Mouse (Mus musculus) embryonic facial prominence, embryonic 10.5 days (tissue): ENCODE measurements around the gene Serpinf1. TPM values are rescaled to one million over a fixed set of nuclear protein-coding genes. Genes with fewer than 3 reads are reported as not detected.
"Not testable (repeated sequence)": the region's sequence is repeated elsewhere in the genome, so short reads cannot be mapped to it uniquely, and the experiment has no call there.

Experiments used
- DNase-seq: peaks from one replicate; pipeline ENCODE4 v3.0.0-alpha.2; 2017; ENCODE audit warnings: low spot score
- H3K27ac ChIP-seq: fragments of 300-500 bp; sonication (generic); replicated peaks from 2 replicates; pipeline ENCODE4 v1.5.1; 2016; ENCODE audit warnings: mild to moderate bottlenecking
- H3K27me3 ChIP-seq: fragments of 300-500 bp; sonication (generic); replicated peaks from 2 replicates; pipeline ENCODE4 v1.6.1; 2016; ENCODE audit warnings: low read depth, mild to moderate bottlenecking; ENCODE audit not compliant: poor library complexity, severe bottlenecking
- H3K36me3 ChIP-seq: fragments of 300-500 bp; sonication (generic); replicated peaks from 2 replicates; pipeline ENCODE4 v1.6.1; 2016; ENCODE audit warnings: mild to moderate bottlenecking, moderate library complexity
- H3K4me1 ChIP-seq: fragments of 300-500 bp; sonication (generic); 2 replicates; pipeline ENCODE4 v1.6.1; 2016
- H3K4me3 ChIP-seq: fragments of 300-500 bp; sonication (generic); 2 replicates; pipeline ENCODE4 v1.5.1; 2016; ENCODE audit warnings: mild to moderate bottlenecking, moderate library complexity
- H3K9me3 ChIP-seq: fragments of 300-500 bp; sonication (generic); 2 replicates; pipeline ENCODE4 v1.6.1; 2016; ENCODE audit warnings: mild to moderate bottlenecking
- WGBS: fragments of 180-500 bp; shearing (Covaris S2); methylation state at CpG from one replicate; pipeline ENCODE4 v1.1.7; 2016; 5-methylcytosine and 5-hydroxymethylcytosine counted together
- polyA plus RNA-seq: library from polyadenylated mRNA; unstranded; fragments of >200 nt; fragmentation: Nextera tagmentation; extraction: Ambion mirVana; gene quantifications from 2 replicates; pipeline ENCODE4 v1.2.1, GENCODE M21; 2016

Gene Serpinf1
- polyA plus RNA-seq, 1 experiment from 2014 or later: 216 TPM

- peak overlapping the region; percentile 75 for H3K27ac ChIP-seq
Observed at GRCm38 (mm10) chr11:75461743-75462252, 39.3 kb upstream of the Serpinf1 start.

DNA sequence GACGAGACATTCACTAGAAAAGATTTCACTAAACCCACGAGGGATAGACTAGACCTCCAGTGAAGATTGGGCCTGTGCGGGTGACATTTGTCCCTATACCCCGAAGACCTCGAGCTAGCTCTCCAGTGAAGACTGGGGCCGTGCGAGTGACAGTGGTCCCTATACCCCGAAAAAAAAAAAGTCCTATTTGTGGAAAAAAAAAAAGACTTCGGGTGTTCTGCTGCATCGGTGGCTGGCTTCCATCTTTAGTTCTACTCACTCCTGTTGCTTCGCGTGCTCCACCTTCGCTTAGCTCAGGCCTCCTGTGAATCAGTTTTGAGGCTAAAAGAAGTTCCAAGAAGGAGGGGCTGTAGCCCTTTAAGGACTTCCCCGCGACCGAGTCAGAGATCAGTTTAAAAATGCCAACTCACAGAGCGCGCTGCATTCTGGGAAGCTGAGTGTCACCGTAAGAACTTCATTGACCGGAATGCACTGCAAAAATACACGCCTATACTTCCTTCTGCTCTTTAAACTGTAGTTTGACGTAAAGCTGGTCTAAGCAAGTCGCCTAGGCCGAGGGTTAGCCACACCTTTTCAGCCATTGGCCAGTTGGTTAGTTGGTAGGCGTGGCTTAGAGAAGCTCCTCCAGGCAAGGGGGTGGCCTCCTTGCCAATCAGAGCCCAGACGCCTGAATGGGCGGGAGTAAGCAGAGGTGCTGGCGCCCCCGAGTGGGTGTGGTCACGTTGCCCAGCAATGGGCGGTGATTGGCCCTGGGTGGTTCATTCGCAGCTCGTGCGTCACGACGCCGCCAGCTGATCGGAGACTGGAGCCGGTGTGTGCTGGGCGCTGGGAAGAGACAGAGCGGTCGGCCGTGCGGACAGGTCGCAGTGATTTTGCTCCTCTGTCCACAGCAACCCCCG is 38.6 kb upstream of the Serpinf1 start, which contains the start of gene Tlcd2:
Tlcd2 (plus strand) TSS at position 872 of the 899 bp plus-strand sequence.
- Histone ChIP-seq H3K4me3 (peak within 1 kb of the TSS; percentile 76), H3K9me3 (no peaks in the 10 kb centered on the region), H3K4me1 (peaks cover 38% of the 10 kb centered on the region), H3K36me3 (peaks cover 16% of the 10 kb centered on the region), H3K27ac (peak within 1 kb of the TSS; percentile 84), H3K27me3 (no peaks in the 10 kb centered on the region)
- WGBS: under 1% methylated on average over 46 of the region's 46 CpGs
- DNase-seq: peak; percentile 100

More at GRCm38 (mm10) chr11:75461743-75462252, 39.3 kb upstream of the Serpinf1 start:
- under 1% methylated on average over 30 of the region's 30 CpGs for WGBS
- H3K9me3 ChIP-seq: no peaks in the 10 kb centered on the region
- peaks cover 38% of the 10 kb centered on the region for H3K4me1 ChIP-seq
- H3K4me3 ChIP-seq: peak overlapping the region; percentile 76
- H3K36me3 ChIP-seq: peaks cover 19% of the 10 kb centered on the region
- H3K27me3 ChIP-seq: no peaks in the 10 kb centered on the region
- DNase-seq: no peak

DNA sequence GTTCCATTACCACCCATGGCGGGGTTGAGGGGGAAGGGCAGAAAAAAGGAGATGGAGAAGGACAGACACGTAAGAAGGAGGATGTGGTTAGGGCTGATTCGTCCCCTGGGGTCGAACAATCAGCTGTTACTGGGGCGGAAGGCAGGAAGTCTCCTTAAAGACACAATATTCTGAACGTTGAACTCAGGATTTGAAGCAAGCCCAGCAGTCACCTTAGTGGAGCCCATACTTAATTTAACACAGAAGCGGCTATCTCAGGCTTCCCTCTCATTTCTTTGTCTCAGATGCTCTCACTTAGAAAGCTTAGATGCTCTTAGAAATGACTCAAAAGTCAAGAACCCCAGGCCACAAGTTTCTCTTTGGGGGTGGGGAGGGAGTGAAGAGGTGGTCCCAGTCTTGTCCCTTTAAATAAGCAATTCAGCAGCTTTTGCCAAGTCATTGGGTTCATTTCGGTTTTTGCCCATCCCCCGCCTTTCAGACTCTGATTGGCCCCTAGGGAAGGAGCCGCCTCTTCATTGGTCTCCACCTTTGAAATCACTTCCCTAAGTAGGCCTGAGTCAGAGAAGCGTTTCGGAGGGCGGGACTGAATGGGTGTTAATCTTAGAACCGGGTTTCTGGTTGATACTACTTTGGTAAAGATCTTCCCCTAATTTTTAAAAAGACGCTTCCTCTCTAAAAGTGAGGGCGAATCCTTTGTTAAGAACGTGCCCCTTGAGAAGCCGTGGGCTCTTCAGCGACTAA is 37.8 kb upstream of the Serpinf1 start:
- peaks cover 9% of the 10 kb centered on the region for H3K36me3 ChIP-seq
- no peaks in the 10 kb centered on the region for H3K27me3 ChIP-seq
- peak overlapping the region; percentile 76 for H3K4me3 ChIP-seq
- H3K4me1 ChIP-seq: peaks cover 38% of the 10 kb centered on the region
- peak overlapping the region; percentile 84 for H3K27ac ChIP-seq
- WGBS: 2% methylated on average over 19 of the region's 19 CpGs
- H3K9me3 ChIP-seq: no peaks in the 10 kb centered on the region
- peak; percentile 89 for DNase-seq

GRCm38 (mm10) chr11:75459751-75460102 is 37.2 kb upstream of the Serpinf1 start:
- no peak for DNase-seq
- 20% methylated on average over 5 of the region's 5 CpGs for WGBS
- peaks cover 44% of the 10 kb centered on the region for H3K4me1 ChIP-seq
- peak overlapping the region; percentile 84 for H3K27ac ChIP-seq
- H3K36me3 ChIP-seq: peaks cover 4% of the 10 kb centered on the region
- H3K9me3 ChIP-seq: no peaks in the 10 kb centered on the region
- no peaks in the 10 kb centered on the region for H3K27me3 ChIP-seq
- peak overlapping the region; percentile 76 for H3K4me3 ChIP-seq

DNA sequence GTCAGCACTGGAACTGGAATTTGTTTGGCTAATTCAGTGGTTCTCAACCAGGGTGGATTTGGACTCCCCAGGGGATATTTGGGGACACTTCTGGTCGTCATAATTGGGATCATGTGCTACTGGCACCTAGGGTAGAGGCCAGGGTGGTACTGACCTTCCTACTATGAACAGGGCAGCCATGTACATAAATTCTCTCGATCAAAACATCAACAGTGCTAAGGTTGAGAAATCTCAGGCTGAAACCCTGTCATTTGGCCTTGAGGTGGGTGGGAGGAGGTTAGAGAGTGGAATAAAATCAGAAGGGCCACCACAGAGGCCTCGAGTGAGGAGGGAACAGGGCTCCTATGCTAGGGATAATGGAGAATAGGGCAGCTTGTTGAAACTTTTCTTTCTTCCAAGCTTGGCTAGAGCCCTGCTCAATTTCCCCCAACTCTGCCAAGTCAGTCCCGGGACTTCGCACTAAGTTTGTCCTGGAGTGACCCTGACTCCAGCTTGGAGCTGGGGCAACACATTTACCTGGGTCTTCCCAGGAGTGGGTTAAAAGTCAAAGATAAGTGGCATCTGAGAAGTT is 36.7 kb upstream of the Serpinf1 start:
- Histone ChIP-seq H3K4me3 (peak overlapping the region; percentile 76), H3K9me3 (no peaks in the 10 kb centered on the region), H3K4me1 (peaks cover 47% of the 10 kb centered on the region), H3K27me3 (no peaks in the 10 kb centered on the region), H3K27ac (peak overlapping the region; percentile 84), H3K36me3 (no peaks in the 10 kb centered on the region)
- WGBS: 79% methylated on average over 5 of the region's 5 CpGs
- no peak for DNase-seq

DNA sequence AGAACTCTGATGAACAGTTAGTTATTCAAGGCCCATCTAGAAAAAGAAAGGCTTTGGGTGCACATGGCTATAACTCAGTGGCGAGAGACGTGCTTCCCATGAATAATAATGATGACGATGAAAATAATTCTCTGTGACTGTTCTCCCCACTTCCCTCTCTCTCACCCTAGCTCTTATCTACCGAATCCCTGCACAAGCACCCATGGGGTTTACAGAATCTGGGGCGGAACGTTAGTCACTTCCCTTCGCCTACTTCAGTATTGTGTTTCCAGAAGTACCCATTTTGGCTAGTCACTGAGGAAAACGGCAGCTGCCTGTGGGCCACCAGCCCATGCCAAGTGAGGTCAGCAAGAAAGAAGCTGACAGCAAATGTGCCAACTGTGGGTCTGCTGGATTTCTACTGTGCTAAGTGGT is 36.1 kb upstream of the Serpinf1 start:
- 86% methylated on average over 8 of the region's 8 CpGs for WGBS
- peaks cover 4% of the 10 kb centered on the region for H3K27me3 ChIP-seq
- no peak overlapping the region for H3K27ac ChIP-seq
- DNase-seq: no peak
- H3K9me3 ChIP-seq: no peaks in the 10 kb centered on the region
- H3K4me1 ChIP-seq: peaks cover 51% of the 10 kb centered on the region
- no peaks in the 10 kb centered on the region for H3K36me3 ChIP-seq
- no peak overlapping the region for H3K4me3 ChIP-seq

GRCm38 (mm10) chr11:75458169-75458568 is 35.7 kb upstream of the Serpinf1 start:
- peak; percentile 40 for DNase-seq
- Histone ChIP-seq H3K36me3 (no peaks in the 10 kb centered on the region), H3K27ac (no peak overlapping the region), H3K9me3 (no peaks in the 10 kb centered on the region), H3K4me1 (peaks cover 51% of the 10 kb centered on the region), H3K27me3 (peaks cover 9% of the 10 kb centered on the region), H3K4me3 (no peak overlapping the region)
- 14% methylated on average over 3 of the region's 3 CpGs for WGBS

- WGBS: 87% methylated on average over 7 of the region's 7 CpGs
- Histone ChIP-seq H3K36me3 (0 out of 2 replicates have a peak, but pooled peaks cover 6% of the 10 kb centered on the region), H3K27ac (no peak overlapping the region), H3K9me3 (no peaks in the 10 kb centered on the region), H3K4me1 (peaks cover 36% of the 10 kb centered on the region), H3K4me3 (no peak overlapping the region), H3K27me3 (peaks cover 15% of the 10 kb centered on the region)
- DNase-seq: no peak
Observed at GRCm38 (mm10) chr11:75456440-75456871, 34.0 kb upstream of the Serpinf1 start.

DNA sequence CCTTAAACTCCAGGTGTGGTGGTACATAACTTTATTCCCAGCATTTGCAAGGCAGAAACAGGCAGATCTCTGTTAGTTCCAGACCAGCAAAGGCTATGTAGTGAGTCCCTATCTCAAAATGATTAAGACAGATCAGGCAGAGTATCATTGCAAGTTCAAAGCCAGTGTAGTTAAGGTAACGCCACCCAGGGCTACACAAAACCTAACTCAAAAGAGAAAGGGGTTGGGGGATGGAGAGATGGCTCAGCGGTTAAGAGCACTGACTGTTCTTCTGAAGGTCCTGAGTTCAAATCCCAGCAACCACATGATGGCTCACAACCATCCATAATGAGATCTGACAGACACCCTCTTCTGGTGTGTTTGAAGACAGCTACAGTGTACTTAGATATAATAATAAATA is 33.5 kb upstream of the Serpinf1 start:
- peaks cover 40% of the 10 kb centered on the region for H3K4me1 ChIP-seq
- not testable (repeated sequence) for DNase-seq, H3K36me3 ChIP-seq, H3K27ac ChIP-seq, H3K4me3 ChIP-seq, H3K9me3 ChIP-seq
- 90% methylated on average over 2 of the region's 2 CpGs for WGBS
- H3K27me3 ChIP-seq: peaks cover 15% of the 10 kb centered on the region

DNA sequence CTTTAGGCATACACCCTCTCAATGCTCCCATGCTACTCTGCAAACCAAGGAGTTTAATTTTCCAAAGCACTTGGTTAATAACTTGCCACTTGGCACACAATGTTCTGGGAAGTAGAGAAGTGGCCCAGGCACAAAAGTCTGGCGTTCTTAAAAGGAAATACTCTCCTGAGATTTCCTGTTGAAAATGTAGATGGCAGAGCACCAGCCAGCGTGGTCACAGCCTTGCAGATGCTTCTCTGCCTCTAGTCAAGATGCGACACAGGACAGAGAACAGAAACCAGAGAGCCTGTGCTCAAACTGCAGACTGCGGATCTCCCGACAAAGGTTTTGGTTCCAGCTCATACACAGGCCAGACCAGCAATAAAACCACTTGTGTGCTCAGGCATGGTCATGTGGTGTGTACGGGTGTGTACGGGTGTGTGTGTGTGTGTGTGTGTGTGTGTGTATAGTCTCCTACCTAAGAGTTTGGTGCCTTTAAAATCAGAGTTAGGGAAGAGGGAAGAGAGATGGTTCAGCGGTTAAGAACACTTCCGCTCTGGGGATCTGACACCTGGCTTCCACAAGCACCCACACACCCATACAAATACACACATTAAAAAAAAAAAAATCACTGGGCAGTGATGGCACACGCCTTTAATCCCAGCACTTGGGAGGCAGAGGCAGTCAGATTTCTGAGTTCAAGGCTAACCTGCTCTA is 32.7 kb upstream of the Serpinf1 start:
- peaks cover 15% of the 10 kb centered on the region for H3K27me3 ChIP-seq
- no peak for DNase-seq
- 79% methylated on average over 10 of the region's 10 CpGs for WGBS
- H3K4me1 ChIP-seq: peaks cover 42% of the 10 kb centered on the region
- peaks cover 11% of the 10 kb centered on the region; the same call in 1 of the 2 replicates for H3K36me3 ChIP-seq
- H3K27ac ChIP-seq: peak overlapping the region; percentile 82
- no peaks in the 10 kb centered on the region for H3K9me3 ChIP-seq
- H3K4me3 ChIP-seq: peak overlapping the region; percentile 85

DNA sequence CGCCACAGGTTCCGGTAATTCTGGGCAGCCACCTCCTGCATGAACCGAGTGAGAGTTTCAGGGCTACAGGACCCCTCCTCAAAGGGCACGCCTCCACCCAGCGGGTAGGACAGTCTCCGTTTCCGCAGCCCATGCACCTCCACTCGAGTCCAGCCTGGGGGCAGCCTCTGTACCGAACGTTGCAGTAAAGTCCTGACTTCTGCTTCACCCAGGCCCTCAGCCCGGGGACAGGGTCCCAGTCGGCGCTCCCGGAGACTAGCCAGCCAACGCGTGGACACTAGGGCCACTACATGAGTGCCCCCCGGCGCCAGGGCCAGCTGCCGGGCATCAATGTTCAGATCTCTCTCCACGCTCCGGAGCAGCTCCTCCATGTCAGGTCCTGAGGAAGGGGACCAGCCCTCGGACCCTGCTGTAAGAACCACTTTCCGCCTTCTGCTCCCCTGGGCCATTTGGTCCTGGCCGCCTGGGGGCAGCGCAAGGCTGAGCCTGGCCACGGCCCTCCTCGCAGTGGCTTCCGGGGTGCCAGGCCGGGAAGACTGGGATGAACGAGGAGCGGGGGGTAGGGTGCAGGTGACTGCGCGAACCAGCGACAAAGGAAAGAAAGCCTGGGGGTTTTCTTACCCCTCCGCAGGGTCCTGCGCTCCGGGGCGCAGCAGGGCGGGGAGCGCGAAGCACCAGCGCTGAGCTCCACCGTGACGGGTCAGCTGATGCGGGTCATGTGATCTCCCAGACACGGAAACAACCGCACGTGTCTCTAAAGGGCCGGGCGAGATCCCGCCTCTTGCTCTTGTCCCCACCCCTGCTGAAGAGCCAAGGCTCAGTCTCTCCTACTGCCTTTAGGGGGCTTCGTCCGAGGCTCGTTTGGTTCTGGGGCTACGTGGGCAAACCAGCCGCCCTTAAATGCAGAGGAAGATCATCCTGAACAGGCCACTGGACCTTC is 31.8 kb upstream of the Serpinf1 start, which contains the start of gene Wdr81:
Wdr81 (minus strand) TSS at position 727 of the 940 bp plus-strand sequence.
- H3K36me3 ChIP-seq: peaks cover 16% of the 10 kb centered on the region
- WGBS: 2% methylated on average over 56 of the region's 56 CpGs
- peak within 1 kb of the TSS; percentile 82 for H3K27ac ChIP-seq
- DNase-seq: peak; percentile 94
- no peaks in the 10 kb centered on the region for H3K9me3 ChIP-seq
- peak within 1 kb of the TSS; percentile 85 for H3K4me3 ChIP-seq
- H3K4me1 ChIP-seq: peaks cover 36% of the 10 kb centered on the region
- peaks cover 15% of the 10 kb centered on the region for H3K27me3 ChIP-seq
